Mouse (Mus musculus) kidney, embryonic 15.5 days (tissue): Measurements from ENCODE around the gene Adamtsl5. TPM values are rescaled to one million over a fixed set of nuclear protein-coding genes. Genes with fewer than 3 reads are reported as not detected.
A peak's percentile ranks its signal among the peaks of the same experiment; 100 is the strongest.

Source experiments
- ATAC-seq: fragments of 200-750 bp; cut with Nextera tagmentation; replicated peaks from 2 replicates; pipeline ENCODE4 v1.8.0; 2017; ENCODE audit warnings: moderate TSS enrichment; ENCODE audit not compliant: low FRiP score
- H3K27ac ChIP-seq: fragments of 300-500 bp; sonication (generic); 2 replicates; pipeline ENCODE4 v1.5.1; 2015; ENCODE audit warnings: mild to moderate bottlenecking, inconsistent platforms
- H3K27me3 ChIP-seq: fragments of 300-500 bp; sonication (generic); 2 replicates; pipeline ENCODE4 v1.6.1; 2015; ENCODE audit warnings: inconsistent platforms
- H3K36me3 ChIP-seq: fragments of 300-500 bp; sonication (generic); 2 replicates; pipeline ENCODE4 v1.6.1; 2015; ENCODE audit warnings: inconsistent platforms
- H3K4me1 ChIP-seq: fragments of 300-500 bp; sonication (generic); 2 replicates; pipeline ENCODE4 v1.6.1; 2015; ENCODE audit warnings: inconsistent platforms
- H3K4me2 ChIP-seq: fragments of 300-500 bp; sonication (generic); 2 replicates; pipeline ENCODE4 v1.6.1; 2015; ENCODE audit warnings: moderate library complexity, mild to moderate bottlenecking, inconsistent platforms
- H3K4me3 ChIP-seq: fragments of 300-500 bp; sonication (generic); replicated peaks from 2 replicates; pipeline ENCODE4 v1.5.1; 2015; ENCODE audit warnings: mild to moderate bottlenecking, inconsistent platforms
- H3K9ac ChIP-seq: fragments of 300-500 bp; sonication (generic); 2 replicates; pipeline ENCODE4 v1.6.1; 2015; ENCODE audit warnings: mild to moderate bottlenecking, inconsistent platforms
- H3K9me3 ChIP-seq: fragments of 300-500 bp; sonication (generic); replicated peaks from 2 replicates; pipeline ENCODE4 v1.6.1; 2016; ENCODE audit warnings: inconsistent platforms
- WGBS: fragments of 180-500 bp; shearing (Covaris S2); methylation state at CpG from one replicate; pipeline ENCODE4 v1.1.7; 2015; ENCODE audit warnings: mixed read lengths; 5-methylcytosine and 5-hydroxymethylcytosine counted together
- polyA plus RNA-seq: library from polyadenylated mRNA; unstranded; fragments of >200 nt; fragmentation: Nextera tagmentation; extraction: Ambion mirVana; gene quantifications from 2 replicates; pipeline ENCODE4 v1.2.1, GENCODE M21; 2015

Adamtsl5 gene
- polyA plus RNA-seq, 1 experiment from 2014 or later = 5.2 TPM

- no peaks in the 10 kb centered on the region for H3K36me3 ChIP-seq
- H3K9ac ChIP-seq = no peak overlapping the region
- H3K27ac ChIP-seq = peak overlapping the region; percentile 58
- peaks cover 20% of the 10 kb centered on the region for H3K4me1 ChIP-seq
- ATAC-seq = peak; percentile 86
- WGBS = 4% methylated on average over 12 of the region's 12 CpGs
- H3K4me3 ChIP-seq = peak overlapping the region; percentile 41
- 0 out of 2 replicates have a peak, but pooled peaks cover 3% of the 10 kb centered on the region for H3K9me3 ChIP-seq
- H3K27me3 ChIP-seq = no peaks in the 10 kb centered on the region
- H3K4me2 ChIP-seq = peak overlapping the region; percentile 49
Measured at GRCm38 (mm10) chr10:80371411-80371966, 23.3 kb upstream of the Adamtsl5 start.

- Histone ChIP-seq H3K4me2 (no peak overlapping the region), H3K4me1 (peaks cover 20% of the 10 kb centered on the region), H3K4me3 (no peak overlapping the region), H3K36me3 (no peaks in the 10 kb centered on the region), H3K27me3 (0 out of 2 replicates have a peak, but pooled peaks cover under 1% of the 10 kb centered on the region), H3K9me3 (0 out of 2 replicates have a peak, but pooled peaks cover 3% of the 10 kb centered on the region), H3K9ac (no peak overlapping the region), H3K27ac (no peak overlapping the region)
- ATAC-seq = no peak
- WGBS = 77% methylated on average over 21 of the region's 21 CpGs
Measured at GRCm38 (mm10) chr10:80369995-80370747, 22.0 kb upstream of the Adamtsl5 start.

GRCm38 (mm10) chr10:80368392-80368791 lies 20.2 kb upstream of the Adamtsl5 start:
- H3K9me3 ChIP-seq = 0 out of 2 replicates have a peak, but pooled peaks cover 3% of the 10 kb centered on the region
- no peak overlapping the region for H3K27ac ChIP-seq
- no peak for ATAC-seq
- no peak overlapping the region for H3K9ac ChIP-seq
- 92% methylated on average over 6 of the region's 6 CpGs for WGBS
- no peak overlapping the region for H3K4me2 ChIP-seq
- peaks cover 24% of the 10 kb centered on the region for H3K4me1 ChIP-seq
- H3K4me3 ChIP-seq = no peak overlapping the region
- H3K36me3 ChIP-seq = no peaks in the 10 kb centered on the region
- peaks cover 14% of the 10 kb centered on the region for H3K27me3 ChIP-seq

- whole genome bisulfite sequencing = 49% methylated on average over 5 of the region's 5 CpGs
- no peak overlapping the region for H3K4me3 ChIP-seq
- H3K36me3 ChIP-seq = no peaks in the 10 kb centered on the region
- 0 out of 2 replicates have a peak, but pooled peaks cover 3% of the 10 kb centered on the region for H3K9me3 ChIP-seq
- peaks cover 24% of the 10 kb centered on the region for H3K4me1 ChIP-seq
- no peak overlapping the region for H3K27ac ChIP-seq
- peaks cover 15% of the 10 kb centered on the region for H3K27me3 ChIP-seq
- no peak overlapping the region for H3K4me2 ChIP-seq
- no peak for ATAC-seq
- no peak overlapping the region for H3K9ac ChIP-seq
Measured at GRCm38 (mm10) chr10:80367954-80368353, 19.7 kb upstream of the Adamtsl5 start.

- WGBS = 70% methylated on average over 6 of the region's 6 CpGs
Measured at GRCm38 (mm10) chr10:80365736-80366135, 17.5 kb upstream of the Adamtsl5 start.

GRCm38 (mm10) chr10:80363734-80364133 lies 15.5 kb upstream of the Adamtsl5 start:
- Histone ChIP-seq H3K9me3 (0 out of 2 replicates have a peak, but pooled peaks cover 2% of the 10 kb centered on the region), H3K4me3 (no peak overlapping the region), H3K9ac (no peak overlapping the region), H3K4me2 (no peak overlapping the region), H3K27me3 (peaks cover 43% of the 10 kb centered on the region), H3K27ac (no peak overlapping the region), H3K36me3 (no peaks in the 10 kb centered on the region), H3K4me1 (peaks cover 8% of the 10 kb centered on the region; the same call in 1 of the 2 replicates)
- 36% methylated on average over 6 of the region's 6 CpGs for WGBS
- ATAC-seq = peak; percentile 38; the same call in 1 of the 2 replicates

More at GRCm38 (mm10) chr10:80365736-80366135, 17.5 kb upstream of the Adamtsl5 start:
- H3K36me3 ChIP-seq = no peaks in the 10 kb centered on the region
- no peak for ATAC-seq
- H3K4me2 ChIP-seq = no peak overlapping the region
- H3K27me3 ChIP-seq = peaks cover 23% of the 10 kb centered on the region
- H3K27ac ChIP-seq = no peak overlapping the region
- H3K9ac ChIP-seq = no peak overlapping the region
- peaks cover 8% of the 10 kb centered on the region; the same call in 1 of the 2 replicates for H3K4me1 ChIP-seq
- no peak overlapping the region for H3K4me3 ChIP-seq
- 0 out of 2 replicates have a peak, but pooled peaks cover 3% of the 10 kb centered on the region for H3K9me3 ChIP-seq

GRCm38 (mm10) chr10:80357994-80358639 lies 9.9 kb upstream of the Adamtsl5 start:
- peak; percentile 58 for ATAC-seq
- peaks cover 86% of the 10 kb centered on the region for H3K27me3 ChIP-seq

GRCm38 (mm10) chr10:80357336-80357735 lies 9.1 kb upstream of the Adamtsl5 start:
- no peaks in the 10 kb centered on the region for H3K9me3 ChIP-seq
- peaks cover 88% of the 10 kb centered on the region for H3K27me3 ChIP-seq
- no peak for ATAC-seq
- no peak overlapping the region for H3K27ac ChIP-seq
- H3K4me3 ChIP-seq = peak overlapping the region; percentile 37
- no peak overlapping the region for H3K9ac ChIP-seq
- H3K36me3 ChIP-seq = no peaks in the 10 kb centered on the region
- 26% methylated on average over 7 of the region's 7 CpGs for whole genome bisulfite sequencing
- H3K4me2 ChIP-seq = peak overlapping the region; percentile 65
- H3K4me1 ChIP-seq = peaks cover 41% of the 10 kb centered on the region

More at GRCm38 (mm10) chr10:80357994-80358639, 9.9 kb upstream of the Adamtsl5 start:
- Histone ChIP-seq H3K9ac (no peak overlapping the region), H3K4me2 (peak overlapping the region; percentile 61), H3K4me1 (peaks cover 35% of the 10 kb centered on the region), H3K27ac (no peak overlapping the region), H3K36me3 (no peaks in the 10 kb centered on the region), H3K9me3 (no peaks in the 10 kb centered on the region), H3K4me3 (peak overlapping the region; percentile 37)
- WGBS = 6% methylated on average over 31 of the region's 31 CpGs

GRCm38 (mm10) chr10:80356737-80357136 lies 8.5 kb upstream of the Adamtsl5 start:
- ATAC-seq = no peak
- Histone ChIP-seq H3K27me3 (peaks cover 94% of the 10 kb centered on the region), H3K27ac (no peak overlapping the region), H3K9ac (peak overlapping the region; percentile 15), H3K4me1 (peaks cover 41% of the 10 kb centered on the region), H3K4me3 (peak overlapping the region; percentile 37), H3K9me3 (no peaks in the 10 kb centered on the region), H3K4me2 (peak overlapping the region; percentile 65), H3K36me3 (no peaks in the 10 kb centered on the region)
- 1% methylated on average over 34 of the region's 34 CpGs for WGBS

- Histone ChIP-seq H3K36me3 (no peaks in the 10 kb centered on the region), H3K4me3 (peak within 1 kb of the TSS; percentile 37), H3K4me1 (peaks cover 41% of the 10 kb centered on the region), H3K9me3 (no peaks in the 10 kb centered on the region), H3K27ac (no peak within 1 kb of the TSS), H3K9ac (peak within 1 kb of the TSS; percentile 15), H3K27me3 (peaks cover 100% of the 10 kb centered on the region), H3K4me2 (peak within 1 kb of the TSS; percentile 65)
- no peak for ATAC-seq
- 2% methylated on average over 53 of the region's 53 CpGs for WGBS
Measured at GRCm38 (mm10) chr10:80356001-80356682, 7.9 kb upstream of the Adamtsl5 start, which contains the start of gene Plk5. Gene Plk5 (plus strand): TSS chr10:80356459.

GRCm38 (mm10) chr10:80355431-80355830 lies 7.2 kb upstream of the Adamtsl5 start:
- ATAC-seq = no peak
- Histone ChIP-seq H3K27ac (no peak overlapping the region), H3K9ac (no peak overlapping the region), H3K36me3 (no peaks in the 10 kb centered on the region), H3K27me3 (peaks cover 100% of the 10 kb centered on the region), H3K4me1 (peaks cover 41% of the 10 kb centered on the region), H3K4me3 (no peak overlapping the region), H3K9me3 (no peaks in the 10 kb centered on the region), H3K4me2 (no peak overlapping the region)
- 13% methylated on average over 9 of the region's 9 CpGs for WGBS
